Mouse (Mus musculus) left cerebral cortex, postnatal 10 days (tissue): ENCODE measurements at regions not wholly inside any gene's neighbourhood (a gene's known extent, or its start where the extent isn't known, plus 50 kb on each side); places are given as distances from the start of the nearest gene placed in this dataset.
A peak's percentile ranks its signal among the peaks of the same experiment; 100 is the strongest.

Experiments
- DNase-seq, 2 experiments: peaks; one replicate each; pipeline ENCODE4 v3.0.0; 2021 to 2022; ENCODE audit warnings: low spot score in 2 of 2, mixed read lengths in 1 of 2; ENCODE audit errors: extremely low spot score in 1 of 2
- intact Hi-C: fragments of 180-260 bp; cut with DNase I; formaldehyde crosslinking; loops from one replicate; pipeline ENCODE4 v1.15.1; 2025

DNA sequence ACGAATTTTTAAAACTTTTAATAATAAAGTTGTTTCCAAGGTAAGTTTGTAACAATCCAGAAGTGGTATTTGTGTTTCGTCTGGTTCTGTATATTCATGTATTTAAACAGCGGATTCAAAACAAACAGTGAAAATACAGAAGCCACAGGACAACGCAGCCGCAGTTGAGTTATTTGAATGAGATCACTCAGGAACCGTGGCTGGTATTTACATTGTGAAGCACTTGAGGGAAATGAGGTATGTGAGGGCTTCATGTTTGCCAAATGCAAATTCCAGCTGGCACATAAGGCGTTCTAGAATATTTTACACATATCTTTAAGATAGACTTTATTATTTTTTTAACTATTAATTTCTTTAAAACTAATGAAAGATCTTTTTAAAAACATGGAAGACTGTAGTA, 224.5 kb upstream of the Cdyl start:
- no peak for DNase-seq
- intact Hi-C loops, result no loop called here

DNA sequence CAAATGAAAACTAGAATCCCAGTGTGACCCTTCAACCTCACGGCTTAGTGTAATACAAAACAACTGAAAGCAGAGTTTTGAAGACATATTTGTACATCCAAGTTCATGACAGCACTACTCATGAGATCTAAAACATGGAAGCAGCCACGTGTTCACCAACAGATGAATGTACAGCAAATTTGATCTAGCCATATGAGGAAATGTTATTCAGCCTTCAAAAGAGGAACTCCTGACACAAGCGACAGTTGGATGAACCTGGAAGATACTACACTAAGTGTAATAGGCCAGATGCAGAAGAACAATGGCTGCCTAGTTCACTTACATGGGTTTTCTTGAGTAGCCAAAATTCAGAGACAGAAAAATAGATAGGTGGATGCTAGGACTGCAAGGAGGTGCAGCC, 212.0 kb upstream of the Cdyl start:
- no peak for DNase-seq
- intact Hi-C loops, result no loop called here

DNA sequence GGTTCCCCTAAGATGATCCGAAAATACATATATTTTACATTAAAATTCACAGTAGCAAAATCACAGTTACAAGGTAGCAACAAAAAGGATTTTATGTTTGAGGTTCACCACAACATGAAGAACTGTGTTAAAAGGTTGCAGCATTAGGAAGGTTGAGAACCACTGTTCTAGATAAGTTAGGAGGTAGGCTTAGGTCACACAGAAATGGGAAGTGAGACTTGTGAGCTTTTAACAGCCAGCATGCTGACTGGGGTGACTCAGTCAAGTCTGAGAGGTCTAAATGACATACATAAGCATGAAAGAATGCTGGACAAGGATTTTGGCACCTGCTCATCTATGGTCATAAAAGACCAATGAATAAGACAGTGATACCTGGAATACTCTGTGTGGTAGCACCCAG, 207.2 kb upstream of the Cdyl start:
- intact Hi-C loops, result no loop called here

DNA sequence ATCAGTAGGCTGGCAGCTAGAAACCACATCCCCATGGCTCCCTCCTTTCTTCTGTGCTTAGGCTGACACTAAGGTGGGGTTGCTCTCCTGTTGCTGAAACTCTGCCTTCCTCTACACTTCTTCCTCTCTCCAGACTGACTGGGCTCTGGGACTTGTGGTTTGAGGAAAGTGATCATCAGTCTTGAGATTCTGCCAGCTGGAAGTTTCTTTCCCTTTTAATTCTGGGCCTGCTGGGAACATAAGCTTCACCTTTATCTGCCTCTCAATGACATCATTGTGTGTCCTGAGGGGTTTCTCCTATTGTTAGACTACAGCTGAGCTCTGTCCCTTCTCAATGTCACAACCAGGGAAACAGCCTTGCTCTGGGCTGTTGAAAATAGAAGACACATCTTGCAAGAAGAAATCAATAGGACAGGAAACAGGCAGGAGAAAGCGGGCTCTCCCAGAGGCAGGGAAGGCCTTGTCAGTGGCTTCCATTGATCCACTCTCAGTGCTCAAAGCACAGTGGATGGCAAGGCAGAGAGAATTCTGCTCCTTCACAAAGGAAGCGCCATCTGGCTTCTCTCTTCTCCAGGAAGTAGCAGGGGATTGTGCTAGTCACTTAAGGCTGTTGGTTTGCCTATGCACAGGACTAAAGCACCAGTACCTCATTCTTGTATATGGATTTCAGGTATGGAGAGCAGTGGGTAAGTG, 206.3 kb upstream of the Cdyl start:
- intact Hi-C loops, result no loop called here
- DNase-seq, result no peak

More for the DNA sequence above, 207.2 kb upstream of the Cdyl start:
- no peak for DNase-seq

DNA sequence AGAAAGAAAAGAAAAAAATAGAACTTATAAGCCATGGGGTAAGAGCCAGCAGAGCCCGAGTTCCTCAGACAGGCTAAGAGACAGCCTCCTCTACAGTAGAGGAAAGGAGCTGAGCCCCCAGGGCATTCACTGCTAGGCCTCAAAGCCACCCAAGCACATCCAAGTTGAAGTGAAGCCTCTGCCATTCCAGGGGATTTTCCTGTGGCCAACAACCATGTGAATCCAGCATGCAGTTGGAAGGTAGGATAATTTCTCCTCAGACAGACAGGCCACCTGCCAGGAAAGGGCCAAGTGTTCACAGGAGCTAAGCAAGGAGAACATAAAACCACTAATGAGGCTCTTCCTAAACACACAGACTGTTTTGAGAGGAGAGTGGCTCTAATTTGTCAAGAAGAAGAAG, 199.6 kb upstream of the Cdyl start:
- intact Hi-C loops, result no loop called here
- DNase-seq, result no peak

DNA sequence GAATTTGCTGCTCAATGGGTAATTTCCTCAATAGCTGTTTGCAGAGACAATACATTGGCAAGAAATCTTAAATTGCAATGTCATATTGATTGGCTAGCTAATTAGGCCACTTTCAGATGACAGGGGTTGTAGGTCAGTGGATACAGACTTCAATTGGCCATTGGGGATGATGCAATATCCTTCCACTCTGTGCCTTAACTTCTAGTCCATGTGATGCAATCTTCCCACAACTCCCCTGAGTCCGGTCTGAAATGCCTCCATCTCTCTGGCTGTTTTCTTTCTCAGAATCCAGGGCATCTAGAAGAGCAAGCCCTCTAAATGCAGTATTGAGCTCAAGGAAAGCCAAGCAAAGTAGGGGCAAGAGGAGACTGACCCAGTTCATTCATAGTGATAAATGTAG, 196.4 kb upstream of the Cdyl start:
- intact Hi-C loops, result no loop called here
- DNase-seq, result no peak

DNA sequence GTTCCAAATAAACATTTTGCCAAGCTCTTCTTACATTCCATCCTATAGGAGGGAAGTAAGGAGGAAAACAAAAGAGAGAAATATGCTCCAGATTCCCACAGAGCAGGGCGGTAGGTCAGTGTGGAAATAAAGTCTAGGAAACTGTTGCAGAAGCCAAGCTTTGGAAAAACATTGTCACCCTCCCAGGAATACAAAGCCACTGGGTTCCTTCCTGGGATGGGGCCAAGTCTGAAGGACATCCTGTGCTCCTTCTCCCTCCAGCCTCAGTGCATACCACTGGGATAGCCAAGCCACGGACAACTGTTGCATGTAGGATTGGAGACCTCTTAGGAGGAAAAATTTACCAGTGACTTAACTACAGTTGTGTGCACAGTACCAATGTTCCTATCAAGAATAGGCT, 195.8 kb upstream of the Cdyl start:
- DNase-seq, result no peak
- intact Hi-C loops, result no loop called here

DNA sequence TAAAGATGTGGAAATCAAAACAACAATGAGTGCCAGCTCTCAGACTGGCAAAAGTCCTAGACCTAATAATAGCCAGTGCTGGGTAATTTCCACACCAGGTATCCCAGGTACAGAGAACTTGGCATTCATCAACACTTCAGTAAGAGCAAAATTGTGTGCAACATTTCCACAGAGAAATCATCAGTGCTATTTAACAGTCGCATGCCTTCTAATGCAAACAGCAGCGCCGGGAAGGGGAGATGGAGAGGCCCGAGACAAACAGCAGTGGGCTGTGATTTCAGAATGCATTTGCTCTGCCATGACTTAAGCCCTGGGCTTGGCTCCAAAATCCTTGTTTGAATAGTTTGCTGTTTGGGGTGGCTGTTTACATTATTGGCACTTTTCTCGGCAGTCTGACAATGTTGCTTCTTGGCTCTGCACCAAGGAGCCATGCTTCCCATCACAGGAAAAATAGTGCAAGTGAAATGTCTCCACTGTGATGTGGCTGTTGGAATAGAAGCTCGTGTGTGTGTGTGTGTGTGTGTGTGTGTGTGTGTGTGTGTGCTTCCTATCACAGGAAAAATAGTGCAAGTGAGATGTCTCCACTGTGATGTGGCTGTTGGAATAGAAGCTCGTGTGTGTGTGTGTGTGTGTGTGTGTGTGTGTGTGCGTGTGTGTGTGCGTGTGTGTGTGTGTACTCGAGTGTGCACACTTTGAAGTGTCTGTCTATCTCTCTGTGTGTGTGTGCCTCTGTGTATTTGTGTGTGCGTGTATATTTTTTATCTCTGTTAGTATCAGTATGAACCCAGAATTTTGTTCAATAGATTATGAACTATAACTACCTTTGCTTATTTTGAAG, 190.1 kb upstream of the Cdyl start:
- intact Hi-C loops, result no loop called here
- peak; percentile 23 to 43 for DNase-seq

DNA sequence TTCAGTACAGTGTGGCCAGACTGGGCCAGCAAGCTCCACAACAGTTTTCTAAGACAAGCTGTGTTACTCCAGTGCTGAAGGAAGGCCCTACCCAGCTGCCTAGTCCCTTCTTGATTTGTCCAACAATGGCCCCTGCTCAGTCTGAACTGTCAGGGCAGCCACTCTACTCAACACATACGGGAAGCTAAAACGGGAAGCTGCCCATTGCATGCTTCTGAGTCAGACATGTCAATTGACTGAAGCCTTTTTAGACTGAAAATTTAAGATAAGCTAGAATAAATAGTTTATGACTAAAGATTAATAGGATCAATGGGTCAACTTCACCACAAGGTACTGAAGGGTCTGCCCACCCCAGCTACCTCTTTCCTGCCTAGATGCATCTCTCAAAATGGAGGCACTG, 181.4 kb upstream of the Cdyl start:
- no peak for DNase-seq
- intact Hi-C loops, result no loop called here

DNA sequence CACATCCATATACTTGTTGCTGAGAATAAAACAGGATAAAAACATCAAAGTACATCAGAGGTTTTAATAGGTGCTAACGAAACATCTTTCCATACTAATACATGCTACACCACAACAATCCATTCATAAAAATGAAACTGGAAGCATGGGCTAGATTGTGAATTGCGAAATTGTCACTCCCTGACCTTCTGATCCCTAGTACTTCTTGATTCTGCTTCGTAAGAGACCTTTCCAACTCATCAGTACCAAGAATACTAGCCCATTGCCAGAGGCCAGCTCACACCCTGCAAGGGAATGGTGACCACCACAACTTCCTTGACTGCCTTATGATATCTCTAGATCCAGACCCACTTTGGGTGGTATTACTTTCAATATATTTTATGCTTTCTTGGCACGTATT, 177.3 kb upstream of the Cdyl start:
- intact Hi-C loops, result no loop called here
- no peak for DNase-seq

DNA sequence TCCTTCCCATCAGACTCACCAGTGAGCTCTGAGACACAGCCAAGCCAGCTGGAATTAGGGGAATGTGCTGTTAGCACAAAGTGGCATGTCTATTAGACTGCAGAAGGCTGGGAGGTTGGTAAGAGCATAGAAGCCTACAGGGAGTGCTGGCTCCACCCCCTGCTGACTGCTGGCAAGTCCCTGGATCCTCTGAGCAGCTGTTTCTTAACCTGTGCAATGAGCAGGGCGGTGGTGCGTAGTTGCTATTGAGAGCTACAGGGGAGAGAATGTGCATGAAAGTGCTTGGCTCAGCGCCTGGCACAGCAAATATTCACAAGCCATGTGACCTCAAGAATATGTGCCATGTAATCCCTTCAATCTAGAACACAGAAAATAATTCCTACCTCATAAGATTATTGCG, 173.5 kb upstream of the Cdyl start:
- DNase-seq, result peak in 1 of 2 experiments; percentile 41

DNA sequence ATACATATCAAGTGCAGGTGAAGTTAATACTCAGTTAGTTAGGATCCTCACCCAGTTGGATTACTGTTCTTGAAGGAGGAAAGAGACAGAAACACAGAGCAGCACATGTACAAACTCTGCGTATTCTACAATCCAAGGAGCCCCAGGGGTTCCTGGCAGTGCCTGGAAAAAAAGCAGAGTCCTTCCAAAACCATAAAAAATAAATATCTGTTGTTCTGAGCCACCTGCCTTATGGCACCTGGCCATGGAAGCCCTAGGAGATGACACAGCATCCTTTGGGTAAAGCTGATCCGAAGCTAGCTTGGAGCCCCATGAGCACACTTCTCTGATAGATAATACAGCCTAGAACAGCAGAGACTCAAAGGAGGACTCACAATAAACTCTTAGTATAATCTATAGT, 159.9 kb upstream of the Cdyl start:
- DNase-seq, result no peak
- intact Hi-C loops, result loop anchor here (10.0 kb wide), 1 partner anchor 245 kb away; no protein-coding TSS in a partner anchor

More for the DNA sequence above, 173.5 kb upstream of the Cdyl start:
- intact Hi-C loops, result no loop called here

DNA sequence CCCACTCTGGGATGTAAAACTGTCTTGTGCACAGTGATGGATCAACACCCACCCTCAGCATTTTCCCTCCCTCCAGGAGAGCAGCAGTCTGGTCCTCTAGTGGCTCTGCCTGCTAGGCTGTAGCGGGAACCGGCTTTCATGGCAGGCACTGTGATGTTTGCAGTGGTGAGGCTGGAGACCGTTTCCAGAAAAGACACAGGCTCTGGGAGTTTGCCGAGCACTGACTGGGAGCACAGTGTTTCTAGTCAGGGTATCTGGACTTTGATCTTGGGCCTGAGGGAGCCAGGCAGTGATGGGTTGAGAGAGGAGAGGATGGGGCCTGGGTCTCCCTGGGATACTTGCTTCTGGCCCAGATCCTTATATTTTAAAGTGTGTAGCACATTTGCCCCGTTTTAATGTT, 158.7 kb upstream of the Cdyl start:
- intact Hi-C loops, result loop anchor here (10.0 kb wide), 1 partner anchor 244 kb away; no protein-coding TSS in a partner anchor
- DNase-seq, result peak; percentile 16 to 19

DNA sequence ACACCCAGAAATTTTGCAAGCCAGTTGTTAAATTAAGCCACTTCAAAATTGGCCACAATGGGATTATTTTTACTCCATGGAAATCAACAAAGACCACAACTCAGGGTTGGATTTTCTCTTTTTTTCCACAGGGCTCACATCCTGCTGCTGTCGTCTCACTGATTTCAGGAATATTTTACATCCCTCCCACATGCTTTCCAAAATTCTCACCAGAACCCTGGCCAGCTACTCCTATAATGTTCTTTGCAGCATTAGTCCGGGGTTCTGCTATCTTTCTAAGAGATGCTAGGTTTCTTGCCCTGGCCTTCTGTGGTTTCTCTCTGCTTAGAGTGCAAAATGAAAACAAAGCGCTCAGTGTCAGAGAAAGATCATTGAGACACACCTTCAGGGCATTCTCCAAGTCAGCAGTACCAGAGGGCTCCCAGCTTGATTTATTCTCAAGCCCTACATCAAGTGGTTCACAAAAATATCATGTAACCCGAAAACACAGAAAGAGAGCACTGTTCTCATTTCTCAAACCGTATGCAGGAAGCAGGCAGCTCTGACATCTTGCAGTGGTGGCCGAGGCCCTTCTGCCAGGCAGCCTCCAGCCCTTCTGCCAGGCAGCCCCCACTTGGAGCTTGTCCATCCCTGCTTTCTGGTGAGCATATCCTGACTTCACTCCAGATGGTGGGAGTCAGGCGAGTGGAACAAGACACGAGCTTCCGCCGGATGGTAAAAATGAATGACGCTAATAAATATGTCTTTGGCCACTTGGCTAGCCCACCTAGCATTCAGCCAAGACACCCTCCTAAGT, 158.1 kb upstream of the Cdyl start:
- DNase-seq, result peak; percentile 50 to 72
- intact Hi-C loops, result loop anchor here (10.0 kb wide), 1 partner anchor 243 kb away; no protein-coding TSS in a partner anchor

DNA sequence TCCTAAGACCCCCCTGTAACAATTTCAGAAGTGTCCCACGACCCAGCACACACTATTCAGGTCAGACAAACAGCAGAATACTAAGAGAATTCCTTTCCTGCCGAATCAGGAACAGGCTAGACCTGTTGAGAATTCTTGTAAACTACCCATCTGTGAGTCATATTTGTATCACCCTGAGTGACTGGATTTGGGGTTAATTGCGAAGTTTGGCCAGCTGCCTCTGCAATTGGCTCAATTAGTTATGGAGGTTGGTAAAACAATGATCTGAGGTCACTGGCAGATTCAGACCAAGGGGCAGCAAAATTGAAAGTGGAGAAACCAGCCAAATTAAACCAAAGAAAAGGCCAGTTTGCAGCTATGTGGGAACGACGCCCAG, 157.5 kb upstream of the Cdyl start:
- DNase-seq, result peak; percentile 21 to 35
- intact Hi-C loops, result loop anchor here (10.0 kb wide), 1 partner anchor 243 kb away; no protein-coding TSS in a partner anchor

DNA sequence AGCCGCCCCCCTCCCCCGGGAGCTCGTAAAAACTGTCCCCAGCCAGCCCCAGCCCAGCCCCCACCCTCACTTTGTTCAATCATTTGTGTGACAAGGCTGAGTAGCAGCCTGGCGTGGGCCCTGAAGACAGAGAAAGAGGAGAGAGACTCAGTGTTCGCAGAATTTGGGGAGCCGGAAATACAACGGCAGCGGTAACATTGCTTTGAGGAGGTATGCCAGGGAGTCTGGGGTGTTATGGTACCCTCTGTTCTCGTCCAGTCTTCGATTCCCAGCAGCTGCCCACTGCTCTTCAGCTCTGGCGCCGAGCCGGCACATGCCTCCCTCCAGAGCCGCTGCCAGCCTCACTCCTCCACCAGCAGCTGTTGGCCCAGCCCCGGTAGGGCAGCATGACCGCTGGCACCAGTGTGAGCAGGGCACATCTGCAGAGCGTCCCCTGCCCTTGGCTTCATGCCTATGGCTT, 156.2 kb upstream of the Cdyl start:
- intact Hi-C loops, result loop anchor here (10.0 kb wide), 1 partner anchor 241 kb away; no protein-coding TSS in a partner anchor

DNA sequence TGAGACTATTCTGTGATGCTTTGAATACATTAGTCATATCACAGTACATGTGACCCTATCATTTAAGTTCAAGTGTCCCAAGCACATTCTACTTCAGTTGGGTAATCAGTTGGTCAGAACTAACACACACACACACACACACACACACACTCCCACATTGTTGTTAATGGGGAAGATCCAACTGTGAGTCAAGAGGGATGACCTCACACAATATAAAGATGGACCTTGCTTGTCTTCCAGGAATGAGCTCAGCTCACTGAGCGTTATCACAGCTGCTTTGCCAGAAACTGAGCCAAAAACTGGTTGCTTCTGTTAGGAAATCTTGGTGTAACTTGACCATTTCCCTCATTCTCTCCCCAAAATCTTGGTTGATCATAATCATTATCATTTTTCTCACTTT, 152.4 kb upstream of the Cdyl start:
- intact Hi-C loops, result loop anchor here (10.0 kb wide), 1 partner anchor 238 kb away; no protein-coding TSS in a partner anchor
- DNase-seq, result no peak

More for the DNA sequence above, 156.2 kb upstream of the Cdyl start:
- peak; percentile 58 to 72 for DNase-seq

DNA sequence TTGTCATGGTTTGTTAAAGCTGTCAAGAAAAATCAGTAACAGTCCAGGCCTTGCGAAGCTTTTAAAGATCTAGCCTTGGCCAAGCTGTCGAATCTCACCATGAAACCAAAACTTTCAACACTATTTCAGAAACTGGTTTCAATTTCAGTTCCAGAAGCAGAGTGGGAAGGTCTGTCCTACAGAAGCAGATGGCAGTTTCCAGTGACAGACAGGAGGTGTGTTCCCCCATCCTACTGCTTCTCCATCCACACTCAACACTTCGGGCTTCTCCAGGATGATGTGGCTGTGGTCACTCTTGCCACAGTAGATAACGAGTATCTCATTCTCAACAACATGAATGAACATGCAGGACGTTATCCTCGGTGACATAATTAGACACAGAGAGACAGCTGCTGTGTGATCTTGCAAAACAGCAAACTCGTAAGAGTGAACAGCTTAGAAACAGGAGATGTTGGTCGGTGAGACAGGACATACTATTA, 147.6 kb upstream of the Cdyl start:
- no peak for DNase-seq

DNA sequence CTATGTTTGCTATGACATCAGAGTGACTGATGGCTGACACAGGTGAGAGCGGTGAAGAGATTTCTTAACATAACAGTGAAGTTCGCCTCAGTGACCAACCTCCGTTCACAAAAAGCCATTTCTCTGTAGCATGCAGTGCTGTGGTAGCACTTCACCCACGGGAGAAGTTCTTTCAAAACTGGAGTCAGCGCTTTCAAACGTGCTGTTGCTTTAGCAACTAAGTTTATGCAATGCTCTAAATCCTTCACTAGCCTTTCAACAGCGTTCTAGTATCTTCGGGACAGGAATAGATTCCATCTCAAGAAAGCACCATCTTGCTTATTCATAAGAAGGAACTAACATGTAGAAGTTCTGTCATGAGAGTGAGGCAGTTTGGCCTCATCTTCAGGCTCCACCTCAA, 146.5 kb upstream of the Cdyl start:
- intact Hi-C loops, result no loop called here
- peak in 1 of 2 experiments; percentile 56 for DNase-seq

More for the DNA sequence above, 147.6 kb upstream of the Cdyl start:
- intact Hi-C loops, result no loop called here
